9 mouse cellular contexts compared by ENCODE assay signal in genomic region chr7:137310876-137311275, GRCm38 (mm10). TPM values are rescaled to one million over a fixed set of nuclear protein-coding genes. Genes with fewer than 3 reads are reported as not detected.
DNase-seq lines count a peak whose midpoint lies in the region; ATAC-seq lines count a peak whose summit lies in the region.
"Had no signal": no experiment of that assay in that cellular context is flagged by ENCODE, and none has a peak within 500 bp of the region (broad histone marks: within the 10 kb centered on the region; RNA-seq: fewer than 3 reads in every experiment).

No protein-coding gene starts in this region.

- H3K4me3 ChIP-seq in heart, embryonic 12.5 days, result peak overlapping the region; percentile 44
- peak overlapping the region; percentile 66 for H3K4me3 ChIP-seq in hindbrain, embryonic 16.5 days (ENCODE audit: low read length)

- H3K27me3 ChIP-seq in heart, embryonic 12.5 days (replicated peaks), result peaks cover 65% of the 10 kb centered on the region
- H3K27me3 ChIP-seq in hindbrain, embryonic 16.5 days (replicated peaks; ENCODE audit: control insufficient read depth, insufficient read depth, low read length), result peaks cover 3% of the 10 kb centered on the region; the same call in 1 of the 2 replicates

- no peaks in the 10 kb centered on the region for H3K9me3 ChIP-seq in heart, embryonic 12.5 days (replicated peaks)
- H3K9me3 ChIP-seq in hindbrain, embryonic 16.5 days (ENCODE audit: control insufficient read depth, low read length), result no peaks in the 10 kb centered on the region

- H3K9ac ChIP-seq in heart, embryonic 12.5 days, result no peak overlapping the region
- peak overlapping the region; percentile 78 for H3K9ac ChIP-seq in hindbrain, embryonic 16.5 days (ENCODE audit: low read depth, low read length)

- peak overlapping the region; percentile 73 for H3K4me2 ChIP-seq in heart, embryonic 12.5 days
- H3K4me2 ChIP-seq in hindbrain, embryonic 16.5 days (ENCODE audit: low read length), result peak overlapping the region; percentile 71

- H3K36me3 ChIP-seq in heart, embryonic 12.5 days, result no peaks in the 10 kb centered on the region
- no peaks in the 10 kb centered on the region for H3K36me3 ChIP-seq in hindbrain, embryonic 16.5 days (ENCODE audit: control insufficient read depth, insufficient read depth, low read length)

- no peak overlapping the region for H3K27ac ChIP-seq in heart, embryonic 12.5 days (ENCODE audit: poor library complexity, severe bottlenecking)
- H3K27ac ChIP-seq in hindbrain, embryonic 16.5 days (ENCODE audit: low read depth, low read length), result peak overlapping the region; percentile 89

- peaks cover 42% of the 10 kb centered on the region for H3K4me1 ChIP-seq in heart, embryonic 12.5 days (replicated peaks)
- peaks cover 24% of the 10 kb centered on the region for H3K4me1 ChIP-seq in hindbrain, embryonic 16.5 days (ENCODE audit: control insufficient read depth, insufficient read depth, low read depth, low read length)

- no peak for ATAC-seq in heart, embryonic 12.5 days (ENCODE audit: insufficient number of reproducible peaks, low FRiP score)
- no peak for ATAC-seq in hindbrain, embryonic 16.5 days

- intact Hi-C loops in left cerebral cortex, postnatal 4 days (cut with DNase I), result loop anchor here (10.0 kb wide), 1 partner anchor 106 kb away; no protein-coding TSS in a partner anchor

- DNase-seq in heart, adult 11 months, result no peak
- peak; percentile 53 for DNase-seq in embryo, embryonic 11 days
- peak; percentile 3 for DNase-seq in naive thymus-derived CD4-positive, alpha-beta T cell, adult 2 months (ENCODE audit: low read depth)
- DNase-seq in MN1 (ENCODE audit: low spot score), result no peak
- no peak for DNase-seq in left cerebral cortex, postnatal 4 days
- DNase-seq in adrenal gland, postnatal 14 days, result no peak
- DNase-seq: kidney, adult 2 months had no signal

- WGBS in heart, embryonic 12.5 days, result 4% methylated on average over 11 of the region's 11 CpGs
- 4% methylated on average over 11 of the region's 11 CpGs for WGBS in hindbrain, embryonic 16.5 days

RNA-seq across cellular contexts. Expression of gene Ebf3, which starts 3.4 kb away (rescaled TPM):
- polyA plus RNA-seq in heart, embryonic 12.5 days (2016; fragmentation: Nextera tagmentation; extraction: Ambion mirVana), result 0.61 and 0.65 TPM in 2 replicates
- 10.3 and 10.7 TPM in 2 replicates for polyA plus RNA-seq in hindbrain, embryonic 16.5 days (2015; fragmentation: Nextera tagmentation; extraction: Ambion mirVana)
- total RNA-seq in left cerebral cortex, postnatal 4 days (2021), result 1 to 10 TPM; 2.1 to 2.7 TPM
- total RNA-seq in adrenal gland, postnatal 14 days (2021), result 12.6 and 13.1 TPM in 2 replicates

Comparison
In these comparisons a context has a peak if more than half of its experiments do, and no peak if none do; other contexts are left out.
1. DNase-seq: peak in embryo, embryonic 11 days (single experiment) and naive thymus-derived CD4-positive, alpha-beta T cell, adult 2 months (single experiment); none in heart, adult 11 months (single experiment), MN1 (single experiment), left cerebral cortex, postnatal 4 days (single experiment) and adrenal gland, postnatal 14 days (single experiment).